Mouse (Mus musculus) left cerebral cortex, adult 18-20 months (tissue): ENCODE data around the gene Camk2n1. TPM values are rescaled to one million over a fixed set of nuclear protein-coding genes. Genes with fewer than 3 reads are reported as not detected.
A peak's percentile ranks its signal among the peaks of the same experiment; 100 is the strongest.

Experiments
- DNase-seq, 2 experiments: peaks; one replicate each; pipeline ENCODE4 v3.0.0; 2021 to 2022; ENCODE audit warnings: low spot score in 2 of 2, mixed read lengths in 1 of 2
- total RNA-seq, 2 experiments: library from RNA; stranded (reverse); gene quantifications; 2 replicates each; pipeline ENCODE4 v1.2.3; 2021

Gene Camk2n1
- total RNA-seq, 2 experiments from 2014 or later, result 1,197 to 1,322 TPM

DNA sequence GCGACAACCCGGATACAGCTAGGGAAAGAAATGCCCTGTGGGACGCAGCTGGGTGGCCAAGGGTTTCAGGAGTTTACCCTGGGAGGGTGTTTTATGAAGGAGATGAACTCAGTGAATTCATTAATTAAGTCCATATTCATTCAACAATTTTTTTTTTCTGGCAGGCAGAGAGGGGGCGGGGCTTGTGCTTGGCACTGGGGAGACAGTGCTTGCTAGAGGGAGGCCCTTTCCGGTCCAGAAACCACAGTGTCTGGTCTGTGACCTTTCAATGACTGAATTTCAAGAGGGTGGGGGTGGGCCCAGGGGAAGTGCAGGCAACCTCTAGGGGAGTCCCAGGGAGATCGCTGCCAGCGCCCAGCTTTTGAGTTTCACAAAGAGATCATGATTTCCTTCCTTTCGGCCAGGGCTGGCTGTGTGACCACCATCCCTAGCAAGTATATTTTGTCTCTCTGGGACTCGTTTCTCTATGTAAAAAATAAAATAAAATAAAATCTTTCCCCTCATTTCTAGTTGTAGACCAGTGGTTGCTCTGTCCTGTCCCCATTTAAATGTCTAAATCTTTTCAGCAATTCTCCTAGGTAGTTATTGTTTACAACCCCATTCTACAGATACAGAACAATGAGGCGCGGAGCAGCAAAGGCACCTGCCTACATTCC is 9.8 kb downstream of the Camk2n1 start:
- DNase-seq, result no peak

GRCm38 (mm10) chr4:138464667-138465353 is 10.7 kb downstream of the Camk2n1 start:
- DNase-seq, result no peak

DNA sequence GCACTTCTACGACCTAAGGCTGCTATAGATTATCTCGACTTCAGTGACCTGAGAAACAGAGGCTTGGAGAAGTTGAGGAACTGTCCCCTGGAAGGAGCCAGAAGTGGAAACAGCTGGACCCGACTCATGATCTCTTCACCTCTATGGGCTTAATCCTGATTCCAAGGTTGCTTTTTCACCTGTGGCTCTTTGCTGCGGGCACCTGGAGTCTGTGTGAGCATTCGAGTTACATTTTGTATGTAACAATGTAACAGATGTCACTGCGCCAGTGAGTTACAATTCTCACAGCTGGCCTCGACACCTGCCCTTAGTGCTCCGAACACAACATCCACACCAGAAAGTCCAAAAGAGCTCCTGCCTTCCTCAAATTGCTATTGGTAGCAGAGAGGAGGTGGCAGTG is 11.3 kb downstream of the Camk2n1 start:
- no peak for DNase-seq

GRCm38 (mm10) chr4:138466690-138467089 is 12.6 kb downstream of the Camk2n1 start:
- DNase-seq, result no peak

GRCm38 (mm10) chr4:138467451-138467850 is 13.3 kb downstream of the Camk2n1 start:
- no peak for DNase-seq

DNA sequence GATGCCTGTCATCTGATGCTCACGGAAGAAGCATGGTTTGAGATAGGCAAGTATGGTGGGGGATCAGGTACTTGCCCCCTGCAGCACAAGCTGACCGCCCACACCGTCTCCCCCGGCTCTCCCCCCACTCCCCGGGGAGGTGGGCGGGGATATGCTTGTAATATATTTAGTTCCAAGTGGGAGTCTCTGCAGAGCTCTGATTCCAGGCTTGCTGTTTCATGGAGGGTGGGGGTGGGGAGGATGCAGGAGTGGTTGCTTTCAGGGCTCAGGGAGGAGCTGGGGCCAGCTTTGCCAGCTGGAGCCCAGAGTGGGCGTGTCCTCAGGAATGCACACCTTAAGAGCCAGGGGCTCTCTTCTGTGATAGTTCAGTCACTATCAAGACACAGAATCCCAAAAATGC is 15.0 kb downstream of the Camk2n1 start:
- no peak for DNase-seq

GRCm38 (mm10) chr4:138471241-138471640 is 17.1 kb downstream of the Camk2n1 start:
- DNase-seq, result no peak

GRCm38 (mm10) chr4:138479595-138479994 is 25.5 kb downstream of the Camk2n1 start:
- peak; percentile 93 to 94 for DNase-seq

DNA sequence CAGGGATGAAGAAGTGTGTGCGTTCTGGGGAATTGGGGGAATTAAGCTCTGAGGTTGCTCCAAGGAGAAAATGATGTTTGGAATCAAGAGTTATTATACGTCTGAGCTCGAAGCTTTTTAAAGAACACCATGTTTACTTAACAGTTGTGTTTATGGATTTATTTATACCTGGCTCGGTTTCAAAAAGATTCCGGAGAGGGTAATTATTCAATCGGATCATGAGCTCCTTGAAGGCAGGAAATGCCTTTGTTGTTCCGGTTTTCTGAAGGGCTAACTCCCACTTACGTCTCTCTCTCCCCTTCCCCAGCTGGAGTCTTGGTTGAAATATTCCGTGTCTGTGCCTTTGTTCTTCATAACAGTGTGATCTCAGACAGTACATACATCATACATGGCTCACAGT is 26.8 kb downstream of the Camk2n1 start:
- DNase-seq, result no peak

- DNase-seq, result no peak
These were observed 28.6 kb downstream of the Camk2n1 start for GRCm38 (mm10) chr4:138482721-138483120.

GRCm38 (mm10) chr4:138488241-138488640 is 34.1 kb downstream of the Camk2n1 start:
- DNase-seq, result no peak

- no peak for DNase-seq
These were observed 37.0 kb downstream of the Camk2n1 start for GRCm38 (mm10) chr4:138491088-138491487.

GRCm38 (mm10) chr4:138493161-138494001 is 39.3 kb downstream of the Camk2n1 start:
- peak in 1 of 2 experiments; percentile 59 for DNase-seq

DNA sequence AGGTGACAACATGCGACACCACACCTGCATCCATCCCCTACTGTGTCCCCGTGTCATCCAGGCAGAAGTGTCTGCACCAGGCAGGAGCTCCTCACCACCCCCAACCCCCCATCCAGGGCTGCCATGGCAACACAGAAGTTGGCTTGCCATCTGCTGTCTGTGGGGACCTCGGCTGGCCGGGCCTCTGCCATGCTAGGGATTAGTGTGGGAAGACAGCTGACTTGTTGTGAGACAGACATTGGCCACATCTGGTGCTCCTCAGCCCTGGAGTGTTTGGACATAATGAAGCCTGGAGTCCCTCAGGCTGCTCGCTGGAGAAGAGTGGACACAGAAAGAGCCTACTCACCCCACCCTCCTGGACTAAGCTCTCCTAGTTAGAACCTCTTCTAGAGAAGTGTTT is 40.8 kb downstream of the Camk2n1 start:
- DNase-seq, result peak in 1 of 2 experiments; percentile 57

GRCm38 (mm10) chr4:138495775-138496174 is 41.7 kb downstream of the Camk2n1 start:
- peak; percentile 58 to 79 for DNase-seq

DNA sequence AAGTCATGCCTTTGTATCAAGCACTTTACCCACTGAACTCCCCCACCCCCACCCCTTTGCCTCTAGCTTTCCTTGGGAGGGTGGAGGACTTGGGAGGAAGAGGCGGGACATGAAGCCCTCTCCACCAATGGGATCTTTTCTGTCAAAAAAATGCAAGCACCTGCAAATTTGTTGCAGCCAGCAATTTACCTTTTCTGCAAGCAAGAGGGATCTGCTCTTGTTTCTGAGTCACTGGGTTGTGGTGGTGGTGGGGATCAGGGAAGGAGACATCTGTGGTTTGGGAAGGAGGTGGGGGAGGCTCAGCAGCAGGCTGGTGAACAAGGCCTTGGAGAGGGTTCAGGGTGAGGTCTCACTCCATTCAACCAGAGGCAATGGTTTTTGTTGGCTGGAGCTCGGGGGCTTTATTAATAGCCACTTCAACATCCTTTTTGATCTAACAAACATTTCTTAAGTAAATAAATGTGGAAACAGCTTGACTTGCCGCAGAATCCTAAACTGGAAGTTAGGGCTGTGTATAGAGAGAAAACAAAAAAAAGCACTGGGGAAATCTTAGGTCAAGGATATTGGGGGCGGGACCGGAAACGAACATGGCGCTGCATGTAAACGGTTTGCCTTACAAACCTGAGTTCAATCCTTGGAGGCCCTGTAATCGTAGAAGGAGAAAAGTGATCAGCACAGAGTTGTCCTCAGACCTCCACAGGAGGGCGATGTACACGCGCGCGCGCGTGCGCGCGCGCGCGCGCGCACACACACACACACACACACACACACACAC is 42.8 kb downstream of the Camk2n1 start:
- DNase-seq, result no peak

GRCm38 (mm10) chr4:138499856-138500645 is 45.9 kb downstream of the Camk2n1 start:
- no peak for DNase-seq

DNA sequence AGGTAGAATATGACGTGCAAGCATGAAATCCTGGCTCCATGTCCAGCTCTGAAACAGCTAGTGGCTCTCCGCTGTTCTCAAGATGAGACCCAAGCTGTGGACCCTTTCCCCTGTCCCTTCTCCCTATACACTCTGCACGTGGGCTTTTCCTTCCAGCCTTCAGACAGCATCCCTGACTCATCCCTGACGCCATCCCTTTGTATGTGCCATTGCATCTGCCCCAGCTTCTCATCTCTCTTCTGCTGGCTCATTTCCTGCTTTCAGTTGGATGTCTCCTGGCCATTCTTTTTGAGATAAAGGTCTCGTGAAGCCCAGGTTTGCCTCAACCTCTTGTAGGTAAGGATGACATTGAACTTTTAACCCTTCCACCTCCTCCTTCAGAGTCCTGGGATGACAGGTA is 46.9 kb downstream of the Camk2n1 start:
- no peak for DNase-seq

DNA sequence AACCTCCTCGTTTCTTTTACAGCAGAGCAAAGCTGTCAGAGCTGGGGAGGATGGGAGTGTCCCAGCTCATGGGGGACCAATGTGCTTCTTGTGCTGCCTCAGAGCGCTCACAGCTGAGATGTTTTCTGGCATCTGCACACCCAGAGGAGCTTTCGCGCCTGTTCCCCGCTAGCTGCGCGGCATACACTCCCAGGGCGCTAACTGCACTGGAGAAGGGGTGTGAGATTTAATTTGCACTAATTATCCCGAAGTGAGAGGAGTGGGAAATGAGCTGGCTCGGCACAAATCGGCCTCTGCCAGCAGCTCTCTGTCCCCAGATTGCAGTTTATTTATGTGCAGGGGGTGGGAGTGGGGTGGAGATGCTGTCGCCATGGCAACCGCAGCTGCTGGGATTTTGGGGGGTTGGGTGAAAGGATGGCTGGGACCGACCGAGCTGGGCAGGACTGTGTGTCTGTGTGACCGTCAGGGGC is 50.6 kb downstream of the Camk2n1 start:
- peak; percentile 73 to 88 for DNase-seq
